Mouse (Mus musculus) megakaryocyte-erythroid progenitor cell, adult 5-6 weeks (primary cell): ENCODE results near the gene Pex5l. TPM values are rescaled to one million over a fixed set of nuclear protein-coding genes. Genes with fewer than 3 reads are reported as not detected.

Source experiments
- ATAC-seq: replicated peaks from 2 replicates; pipeline ENCODE4 v1.8.0; 2016; ENCODE audit warnings: mild to moderate bottlenecking, inconsistent platforms; ENCODE audit not compliant: severe bottlenecking, poor library complexity, low FRiP score, low TSS enrichment
- total RNA-seq, 2 experiments: library from RNA; stranded (forward) in 1 of 2; stranded (reverse) in 1 of 2; fragments of 200-1000, 215-1000 nt in 1 of 2; fragments of >200 nt in 1 of 2; fragmentation: Nextera tagmentation in 1 of 2; gene quantifications; 2 replicates each; pipeline ENCODE4 v1.2.3; 2014 to 2017

Pex5l gene
- total RNA-seq (2014; fragmentation: Nextera tagmentation) (not detected in 2 replicates), total RNA-seq (2017) (not detected in 2 replicates)

- ATAC-seq = no peak
Measured at GRCm38 (mm10) chr3:33142901-33143461, at the start of gene Pex5l. Pex5l (minus strand) TSS chr3:33143247.

GRCm38 (mm10) chr3:33165186-33165585, 22.1 kb upstream of the Pex5l start:
- no peak for ATAC-seq

- ATAC-seq = no peak
Measured at GRCm38 (mm10) chr3:33163821-33164220, 20.8 kb upstream of the Pex5l start.

GRCm38 (mm10) chr3:33143592-33143991, 545 bp upstream of the Pex5l start:
- no peak for ATAC-seq

- ATAC-seq = no peak
Measured at GRCm38 (mm10) chr3:33142398-33142797, 649 bp downstream of the Pex5l start.

- no peak for ATAC-seq
Measured at GRCm38 (mm10) chr3:33129944-33130343, 13.1 kb downstream of the Pex5l start.

GRCm38 (mm10) chr3:33124796-33125195, 18.3 kb downstream of the Pex5l start:
- ATAC-seq = no peak

- ATAC-seq = no peak
Measured at GRCm38 (mm10) chr3:33105785-33106184, 37.3 kb downstream of the Pex5l start.

GRCm38 (mm10) chr3:33103501-33103900, 39.5 kb downstream of the Pex5l start:
- no peak for ATAC-seq

GRCm38 (mm10) chr3:33098550-33099295, 44.3 kb downstream of the Pex5l start:
- no peak for ATAC-seq

- ATAC-seq = no peak
Measured at GRCm38 (mm10) chr3:33093646-33094045, 49.4 kb downstream of the Pex5l start.

- ATAC-seq = no peak
Measured at GRCm38 (mm10) chr3:33090001-33090400, 53.0 kb downstream of the Pex5l start.

GRCm38 (mm10) chr3:33089470-33089869, 53.6 kb downstream of the Pex5l start:
- no peak for ATAC-seq

GRCm38 (mm10) chr3:33088276-33088675, 54.8 kb downstream of the Pex5l start:
- no peak for ATAC-seq

- no peak for ATAC-seq
Measured at GRCm38 (mm10) chr3:33082806-33083338, 60.2 kb downstream of the Pex5l start.

GRCm38 (mm10) chr3:33081793-33082192, 61.3 kb downstream of the Pex5l start:
- no peak for ATAC-seq

GRCm38 (mm10) chr3:33079658-33080057, 63.4 kb downstream of the Pex5l start:
- no peak for ATAC-seq

- no peak for ATAC-seq
Measured at GRCm38 (mm10) chr3:33079171-33079570, 63.9 kb downstream of the Pex5l start.

- ATAC-seq = no peak
Measured at GRCm38 (mm10) chr3:33075696-33076095, 67.4 kb downstream of the Pex5l start.

- ATAC-seq = no peak
Measured at GRCm38 (mm10) chr3:33074266-33074981, 68.6 kb downstream of the Pex5l start.
